Mouse (Mus musculus) stomach, embryonic 15.5 days (tissue): ENCODE measurements around the gene Cntnap5a. TPM values are rescaled to one million over a fixed set of nuclear protein-coding genes. Genes with fewer than 3 reads are reported as not detected.

Source experiments
- ATAC-seq: fragments of 200-750 bp; cut with Nextera tagmentation; 2 replicates; pipeline ENCODE4 v1.8.0; 2017; ENCODE audit warnings: low read depth, moderate number of reproducible peaks, moderate TSS enrichment; ENCODE audit not compliant: insufficient read depth, low FRiP score
- H3K27ac ChIP-seq: fragments of 300-500 bp; sonication (generic); 2 replicates; pipeline ENCODE4 v1.5.1; 2015; ENCODE audit warnings: mild to moderate bottlenecking, inconsistent platforms
- H3K27me3 ChIP-seq: fragments of 300-500 bp; sonication (generic); replicated peaks from 2 replicates; pipeline ENCODE4 v1.6.1; 2015; ENCODE audit warnings: inconsistent platforms
- H3K36me3 ChIP-seq: fragments of 300-500 bp; sonication (generic); 2 replicates; pipeline ENCODE4 v1.6.1; 2015; ENCODE audit warnings: inconsistent platforms
- H3K4me1 ChIP-seq: fragments of 300-500 bp; sonication (generic); 2 replicates; pipeline ENCODE4 v1.6.1; 2015; ENCODE audit warnings: inconsistent platforms
- H3K4me2 ChIP-seq: fragments of 300-500 bp; sonication (generic); 2 replicates; pipeline ENCODE4 v1.6.1; 2015; ENCODE audit warnings: mild to moderate bottlenecking, inconsistent platforms
- H3K4me3 ChIP-seq: fragments of 300-500 bp; sonication (generic); replicated peaks from 2 replicates; pipeline ENCODE4 v1.5.1; 2015; ENCODE audit warnings: inconsistent platforms
- H3K9ac ChIP-seq: fragments of 300-500 bp; sonication (generic); 2 replicates; pipeline ENCODE4 v1.6.1; 2015; ENCODE audit warnings: inconsistent platforms
- H3K9me3 ChIP-seq: fragments of 300-500 bp; sonication (generic); 2 replicates; pipeline ENCODE4 v1.6.1; 2016; ENCODE audit warnings: inconsistent platforms
- WGBS: fragments of 180-500 bp; shearing (Covaris S2); methylation state at CpG from one replicate; pipeline ENCODE4 v1.1.7; 2015; 5-methylcytosine and 5-hydroxymethylcytosine counted together
- polyA plus RNA-seq: library from polyadenylated mRNA; unstranded; fragments of >200 nt; fragmentation: Nextera tagmentation; extraction: Ambion mirVana; gene quantifications from 2 replicates; pipeline ENCODE4 v1.2.1, GENCODE M21; 2015

Cntnap5a gene
- polyA plus RNA-seq, 1 experiment from 2014 or later = 0.18 TPM

DNA sequence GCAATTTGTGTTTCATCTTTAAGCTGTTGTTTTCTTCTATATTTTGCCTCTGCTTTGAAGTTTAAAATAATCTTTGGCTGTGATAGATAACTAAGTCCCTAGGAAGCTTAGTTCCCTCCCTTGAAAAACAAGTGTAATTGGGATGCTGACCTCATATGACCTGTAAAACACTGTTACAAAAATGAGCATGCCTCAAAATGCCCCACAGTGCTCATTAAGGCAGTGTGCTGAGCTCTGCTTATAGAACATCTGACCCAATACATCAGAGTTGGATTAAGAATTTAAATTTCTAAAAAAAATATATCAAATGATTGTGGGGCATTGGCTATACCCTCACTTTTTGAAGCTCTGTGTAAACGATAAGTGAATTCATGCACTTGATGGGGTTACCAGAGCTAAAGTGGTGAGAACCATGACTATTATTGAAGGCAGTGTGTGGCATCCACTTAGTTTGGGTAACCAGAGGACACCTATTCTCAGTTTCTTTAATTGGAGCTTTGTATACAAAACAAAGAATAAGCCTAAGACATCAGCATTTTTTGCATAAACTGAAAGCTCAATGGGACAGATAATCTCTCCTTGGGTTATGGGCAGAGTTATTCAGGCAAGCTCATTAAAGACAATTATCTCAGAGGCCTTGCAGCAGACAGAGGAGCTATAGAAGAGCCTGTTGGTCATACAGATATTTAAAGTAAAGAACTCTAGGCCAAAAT lies 241.6 kb downstream of the Cntnap5a start:
- 87% methylated on average over 1 of the region's 1 CpGs for WGBS

DNA sequence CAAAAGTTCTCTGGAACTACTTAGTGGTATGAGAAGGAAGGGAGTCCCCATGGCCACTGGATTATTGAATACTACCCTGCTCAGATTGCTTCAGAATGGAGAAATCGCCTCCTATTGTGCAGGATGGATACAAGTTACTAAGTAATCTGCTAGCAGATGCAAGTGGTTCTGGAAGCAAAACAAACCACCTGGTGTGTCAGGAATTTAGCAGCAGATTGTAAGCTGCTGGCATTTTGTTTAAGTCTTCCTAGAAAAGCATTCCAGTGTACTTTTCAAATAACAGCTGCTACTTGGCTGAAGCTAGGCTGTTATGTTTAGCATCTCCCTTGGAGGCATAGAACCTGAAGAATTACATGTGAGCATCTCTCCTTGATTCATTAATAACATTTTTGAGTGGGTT lies 247.5 kb downstream of the Cntnap5a start:
- Histone ChIP-seq H3K36me3 (no peaks in the 10 kb centered on the region), H3K27ac (no peak overlapping the region), H3K4me3 (no peak overlapping the region), H3K27me3 (no peaks in the 10 kb centered on the region), H3K9ac (no peak overlapping the region), H3K9me3 (no peaks in the 10 kb centered on the region), H3K4me2 (no peak overlapping the region), H3K4me1 (no peaks in the 10 kb centered on the region)
- no peak for ATAC-seq
- 27% methylated on average over 1 of the region's 1 CpGs for WGBS

More for the DNA sequence above, 241.6 kb downstream of the Cntnap5a start:
- H3K27me3 ChIP-seq = no peaks in the 10 kb centered on the region
- H3K4me3 ChIP-seq = no peak overlapping the region
- H3K4me2 ChIP-seq = no peak overlapping the region
- H3K27ac ChIP-seq = no peak overlapping the region
- no peaks in the 10 kb centered on the region for H3K4me1 ChIP-seq
- H3K9me3 ChIP-seq = no peaks in the 10 kb centered on the region
- ATAC-seq = no peak
- H3K36me3 ChIP-seq = no peaks in the 10 kb centered on the region
- H3K9ac ChIP-seq = no peak overlapping the region

DNA sequence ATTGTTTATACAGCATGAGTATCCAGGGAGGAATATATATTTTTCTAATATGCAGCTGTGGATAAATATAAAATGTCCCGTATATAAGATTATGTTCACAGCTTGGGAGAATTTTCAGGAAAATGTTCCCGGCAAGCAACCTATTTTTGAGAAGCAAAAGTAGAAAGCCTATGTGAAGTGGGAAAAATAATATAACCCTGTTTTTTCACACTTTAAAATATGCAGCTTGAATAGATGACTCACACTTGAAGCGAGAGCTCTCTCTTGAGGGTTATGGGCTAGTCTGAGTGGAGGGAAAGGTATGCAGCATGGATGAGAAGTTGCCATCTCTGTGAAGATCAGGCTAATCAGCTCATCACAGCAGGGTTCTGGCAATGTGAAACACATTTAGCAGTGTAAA lies 261.3 kb downstream of the Cntnap5a start:
- ATAC-seq = no peak
- no peaks in the 10 kb centered on the region for H3K36me3 ChIP-seq
- 77% methylated on average over 3 of the region's 3 CpGs for WGBS

DNA sequence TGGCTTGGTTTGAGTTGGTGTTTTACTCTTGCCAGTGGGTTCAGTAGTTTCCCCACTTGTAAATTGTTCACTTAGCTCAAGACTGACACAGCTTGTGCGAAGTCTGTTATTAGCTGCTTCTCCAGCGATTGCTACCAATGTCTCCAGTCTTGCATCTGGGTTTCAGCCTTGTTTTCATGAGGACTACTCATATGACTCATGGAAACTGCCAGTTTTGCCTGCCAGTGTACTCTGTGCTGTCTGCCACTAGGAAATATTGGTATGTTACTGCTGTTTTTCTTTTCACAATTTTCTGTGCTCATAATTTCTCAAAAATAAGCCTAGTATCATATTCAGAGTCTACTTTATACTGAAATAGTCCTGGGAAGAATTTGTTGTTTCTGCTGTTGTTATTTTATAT lies 272.0 kb downstream of the Cntnap5a start:
- Histone ChIP-seq H3K9ac (no peak overlapping the region), H3K4me2 (no peak overlapping the region), H3K9me3 (no peaks in the 10 kb centered on the region), H3K4me1 (no peaks in the 10 kb centered on the region), H3K27me3 (no peaks in the 10 kb centered on the region), H3K4me3 (no peak overlapping the region), H3K36me3 (no peaks in the 10 kb centered on the region), H3K27ac (no peak overlapping the region)
- ATAC-seq = no peak
- WGBS = 87% methylated on average over 2 of the region's 2 CpGs

More for the DNA sequence above, 261.3 kb downstream of the Cntnap5a start:
- H3K4me3 ChIP-seq = no peak overlapping the region
- H3K9ac ChIP-seq = no peak overlapping the region
- no peak overlapping the region for H3K4me2 ChIP-seq
- no peaks in the 10 kb centered on the region for H3K9me3 ChIP-seq
- H3K27me3 ChIP-seq = no peaks in the 10 kb centered on the region
- no peak overlapping the region for H3K27ac ChIP-seq
- no peaks in the 10 kb centered on the region for H3K4me1 ChIP-seq

DNA sequence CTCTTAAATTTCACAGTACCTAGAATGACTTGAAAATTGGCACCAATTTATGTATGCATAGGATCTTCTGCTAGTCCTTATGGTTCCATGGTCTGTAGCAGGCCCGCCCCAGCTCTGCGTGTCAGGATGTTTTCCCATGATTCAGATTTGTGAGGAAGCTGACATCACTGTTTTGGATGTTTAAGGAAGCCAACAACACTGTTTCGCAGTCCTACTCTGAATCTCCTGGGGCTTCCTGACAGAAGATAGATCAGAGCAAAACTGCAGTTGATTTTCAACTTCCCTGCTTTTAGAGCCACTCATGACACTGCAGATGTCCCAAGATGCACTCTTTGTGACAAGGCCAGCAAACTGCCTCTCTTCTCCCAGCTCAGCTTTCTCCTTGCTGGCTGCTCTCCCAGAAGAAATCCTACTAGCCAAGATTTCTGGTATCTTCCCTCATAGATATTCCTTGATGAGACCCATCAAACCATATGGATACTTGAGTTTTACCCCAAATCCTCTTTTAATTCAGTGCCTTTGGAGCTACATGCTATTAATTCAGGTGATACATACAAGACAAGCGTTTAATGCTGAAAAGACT lies 280.5 kb downstream of the Cntnap5a start:
- H3K9ac ChIP-seq = no peak overlapping the region
- no peak overlapping the region for H3K27ac ChIP-seq
- no peaks in the 10 kb centered on the region for H3K27me3 ChIP-seq
- no peaks in the 10 kb centered on the region for H3K36me3 ChIP-seq
- WGBS = 73% methylated on average over 4 of the region's 4 CpGs
- no peak overlapping the region for H3K4me2 ChIP-seq
- ATAC-seq = no peak
- H3K9me3 ChIP-seq = no peaks in the 10 kb centered on the region
- no peak overlapping the region for H3K4me3 ChIP-seq
- no peaks in the 10 kb centered on the region for H3K4me1 ChIP-seq

DNA sequence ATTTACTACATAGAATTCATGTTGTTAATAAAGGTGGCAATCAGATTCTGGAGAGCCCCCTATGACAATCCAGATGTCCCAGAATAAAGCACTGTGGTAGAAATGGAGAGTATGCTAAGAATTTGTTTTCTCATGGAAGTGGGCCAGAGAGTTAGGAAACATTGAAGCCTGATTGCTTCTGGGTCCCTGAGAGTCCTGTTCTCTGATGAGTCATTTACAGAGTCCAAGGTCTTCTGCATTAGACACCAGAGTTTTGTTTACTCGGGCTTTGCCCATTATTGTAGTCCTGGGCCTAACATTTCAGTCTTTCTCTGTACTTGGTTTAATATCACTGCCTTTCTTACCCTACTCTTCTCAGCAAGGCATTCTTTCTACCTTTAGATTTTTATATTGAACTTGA lies 305.6 kb downstream of the Cntnap5a start:
- ATAC-seq = no peak
- Histone ChIP-seq H3K4me1 (no peaks in the 10 kb centered on the region), H3K27ac (no peak overlapping the region), H3K9ac (no peak overlapping the region), H3K9me3 (no peaks in the 10 kb centered on the region), H3K27me3 (no peaks in the 10 kb centered on the region), H3K36me3 (no peaks in the 10 kb centered on the region), H3K4me2 (no peak overlapping the region), H3K4me3 (no peak overlapping the region)
- 67% methylated on average over 1 of the region's 1 CpGs for WGBS

DNA sequence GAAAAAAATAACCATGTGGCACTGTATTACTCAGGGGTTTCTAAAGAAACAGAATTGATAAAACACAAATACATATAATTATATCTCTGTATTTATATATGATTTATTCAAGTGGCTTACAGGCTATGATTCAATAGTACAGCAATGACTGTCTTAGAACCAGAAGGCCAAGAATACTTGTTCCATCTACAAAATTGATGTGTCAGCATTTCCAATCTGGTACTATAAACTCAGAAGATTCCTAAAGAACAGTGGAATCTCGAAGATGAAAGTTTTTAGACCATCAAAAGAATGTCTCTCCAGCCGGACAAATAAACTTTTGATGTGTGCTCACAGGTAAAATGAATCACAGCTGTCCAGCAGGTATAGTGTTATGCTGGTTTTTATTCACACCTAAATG lies 331.2 kb downstream of the Cntnap5a start:
- WGBS = 71% methylated on average over 2 of the region's 2 CpGs
- no peaks in the 10 kb centered on the region for H3K36me3 ChIP-seq
- no peak overlapping the region for H3K4me3 ChIP-seq
- H3K9ac ChIP-seq = no peak overlapping the region
- no peak overlapping the region for H3K27ac ChIP-seq
- no peaks in the 10 kb centered on the region for H3K27me3 ChIP-seq
- H3K4me1 ChIP-seq = no peaks in the 10 kb centered on the region
- H3K4me2 ChIP-seq = no peak overlapping the region
- no peaks in the 10 kb centered on the region for H3K9me3 ChIP-seq
- ATAC-seq = no peak

DNA sequence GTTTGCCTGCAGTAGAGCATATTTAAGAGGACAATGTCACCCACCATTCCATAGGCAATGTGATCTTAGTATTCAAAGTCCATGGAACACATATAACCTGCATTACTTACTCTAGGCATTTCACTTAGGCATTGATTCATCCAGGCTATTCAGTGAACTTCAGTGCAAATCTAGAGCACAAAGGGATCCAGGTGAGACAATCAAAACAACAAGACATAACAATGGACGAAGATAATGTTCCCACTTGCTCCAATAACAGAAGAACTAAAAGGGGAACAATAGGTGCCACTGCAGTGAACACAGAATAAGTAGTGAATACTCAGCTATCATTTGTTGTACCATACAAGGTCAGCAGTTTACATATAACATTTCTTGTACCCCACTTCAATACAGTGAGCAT lies 345.1 kb downstream of the Cntnap5a start:
- no peak overlapping the region for H3K27ac ChIP-seq
- no peak overlapping the region for H3K4me3 ChIP-seq
- ATAC-seq = no peak
- no peaks in the 10 kb centered on the region for H3K36me3 ChIP-seq
- H3K4me2 ChIP-seq = no peak overlapping the region
- H3K9ac ChIP-seq = no peak overlapping the region
- WGBS = 68% methylated on average over 1 of the region's 1 CpGs
- no peaks in the 10 kb centered on the region for H3K9me3 ChIP-seq
- no peaks in the 10 kb centered on the region for H3K27me3 ChIP-seq
- no peaks in the 10 kb centered on the region for H3K4me1 ChIP-seq

DNA sequence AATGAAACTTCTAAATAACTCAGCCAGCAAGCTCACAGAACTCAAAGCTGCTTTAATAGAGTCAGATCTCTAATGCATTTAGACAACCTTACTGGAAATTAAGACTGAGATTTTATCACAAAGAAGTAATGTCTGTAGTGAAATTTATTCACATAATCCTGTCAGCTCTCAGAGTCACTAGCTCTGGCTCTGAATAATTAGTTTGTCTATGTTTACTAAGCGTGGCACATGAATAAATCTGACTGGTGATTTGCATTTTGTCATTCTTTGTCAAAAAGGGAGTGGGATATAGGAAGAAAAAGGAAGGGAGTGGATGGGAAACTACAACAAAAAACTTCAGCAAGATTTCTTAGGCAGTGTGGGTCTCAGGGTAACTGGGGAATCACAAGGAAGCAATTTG lies 351.3 kb downstream of the Cntnap5a start:
- Histone ChIP-seq H3K27ac (no peak overlapping the region), H3K4me3 (no peak overlapping the region), H3K36me3 (no peaks in the 10 kb centered on the region), H3K9me3 (no peaks in the 10 kb centered on the region), H3K4me2 (no peak overlapping the region), H3K27me3 (no peaks in the 10 kb centered on the region), H3K4me1 (no peaks in the 10 kb centered on the region), H3K9ac (no peak overlapping the region)
- 36% methylated on average over 1 of the region's 1 CpGs for WGBS
- no peak for ATAC-seq

DNA sequence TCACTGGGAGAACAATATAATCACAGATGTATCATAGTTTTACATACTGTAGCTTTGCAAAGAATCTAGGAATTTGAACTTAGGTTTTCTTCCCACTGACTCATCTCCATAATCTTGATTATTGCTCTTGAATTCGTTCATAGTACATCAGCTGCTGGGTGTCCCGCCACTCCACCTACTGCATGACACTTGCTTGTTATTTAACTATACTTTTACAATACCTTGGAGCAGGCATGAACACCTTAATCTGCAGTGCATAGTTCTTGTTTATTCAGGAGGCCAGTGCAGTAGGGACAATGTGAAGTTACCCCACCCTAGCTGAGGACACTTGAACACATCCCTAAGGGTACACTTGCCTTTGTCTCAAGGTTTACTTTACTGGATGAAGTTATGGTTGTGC lies 352.3 kb downstream of the Cntnap5a start:
- H3K4me3 ChIP-seq = no peak overlapping the region
- H3K9me3 ChIP-seq = no peaks in the 10 kb centered on the region
- 70% methylated on average over 2 of the region's 2 CpGs for WGBS
- no peaks in the 10 kb centered on the region for H3K4me1 ChIP-seq
- H3K36me3 ChIP-seq = no peaks in the 10 kb centered on the region
- H3K27ac ChIP-seq = no peak overlapping the region
- ATAC-seq = no peak
- H3K27me3 ChIP-seq = no peaks in the 10 kb centered on the region
- H3K9ac ChIP-seq = no peak overlapping the region
- no peak overlapping the region for H3K4me2 ChIP-seq

DNA sequence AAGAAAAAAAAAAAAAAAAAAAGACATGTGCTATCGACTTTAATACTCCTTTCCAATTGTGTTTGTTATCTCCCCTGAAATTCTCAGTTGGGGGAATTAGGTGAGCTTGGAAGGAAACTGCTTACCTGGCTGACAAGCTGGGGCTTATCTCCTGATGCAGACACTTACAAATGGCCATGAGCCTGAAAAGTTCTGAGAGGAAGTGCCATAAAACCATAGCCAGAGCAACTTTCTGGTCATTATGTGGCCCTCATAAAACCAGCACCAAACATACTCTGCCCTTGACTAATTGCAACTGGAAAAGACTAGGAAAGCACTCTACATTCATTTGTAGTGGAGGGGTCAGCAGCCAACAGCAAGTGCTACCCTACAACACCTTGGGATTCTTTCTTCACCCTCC lies 359.5 kb downstream of the Cntnap5a start:
- H3K4me3 ChIP-seq = no peak overlapping the region
- H3K27me3 ChIP-seq = no peaks in the 10 kb centered on the region
- no peak overlapping the region for H3K4me2 ChIP-seq
- H3K9me3 ChIP-seq = no peaks in the 10 kb centered on the region
- WGBS = 40% methylated on average over 1 of the region's 1 CpGs
- no peak overlapping the region for H3K27ac ChIP-seq
- H3K36me3 ChIP-seq = no peaks in the 10 kb centered on the region
- H3K4me1 ChIP-seq = no peaks in the 10 kb centered on the region
- H3K9ac ChIP-seq = no peak overlapping the region
- ATAC-seq = no peak

DNA sequence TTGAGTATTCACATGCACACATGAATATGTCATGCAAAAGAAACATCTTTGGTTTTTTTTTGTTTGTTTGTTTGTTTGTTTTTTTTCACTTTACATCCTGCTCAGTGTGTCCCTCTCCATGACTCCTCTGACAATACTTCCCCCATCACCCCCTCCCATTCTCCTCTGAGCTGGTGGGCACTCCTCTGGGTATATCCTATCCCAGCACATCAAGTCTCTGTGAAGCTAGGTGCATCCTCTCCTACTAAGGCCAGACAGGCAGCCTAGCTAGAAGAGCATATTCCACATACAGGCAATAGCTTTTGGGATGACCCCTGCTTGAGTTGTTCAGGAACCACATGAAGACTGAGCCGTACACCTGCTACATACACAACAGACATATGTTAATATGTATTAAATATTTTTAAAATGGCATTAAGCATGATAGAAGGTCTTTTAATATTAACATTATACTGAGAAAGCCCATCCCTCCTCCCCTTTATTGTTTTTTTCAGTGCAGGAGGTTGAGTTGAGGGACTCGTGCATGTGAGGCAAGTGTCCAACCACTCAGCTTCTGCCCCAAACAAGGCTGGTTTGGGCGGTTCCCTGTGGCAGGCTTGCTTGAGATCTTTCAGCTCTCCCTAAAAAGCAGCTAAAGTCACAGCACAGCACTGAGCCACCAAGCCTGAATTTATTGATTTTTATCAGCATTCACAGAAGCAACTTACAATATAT lies 422.6 kb downstream of the Cntnap5a start:
- WGBS = 69% methylated on average over 3 of the region's 3 CpGs
- no peak for ATAC-seq
- no peak overlapping the region for H3K9ac ChIP-seq
- no peak overlapping the region for H3K4me3 ChIP-seq
- no peaks in the 10 kb centered on the region for H3K4me1 ChIP-seq
- H3K9me3 ChIP-seq = no peaks in the 10 kb centered on the region
- no peak overlapping the region for H3K4me2 ChIP-seq
- no peaks in the 10 kb centered on the region for H3K27me3 ChIP-seq
- H3K36me3 ChIP-seq = no peaks in the 10 kb centered on the region
- H3K27ac ChIP-seq = no peak overlapping the region
